Mouse (Mus musculus): ENCODE data around the gene Ccdc106.

DNA sequence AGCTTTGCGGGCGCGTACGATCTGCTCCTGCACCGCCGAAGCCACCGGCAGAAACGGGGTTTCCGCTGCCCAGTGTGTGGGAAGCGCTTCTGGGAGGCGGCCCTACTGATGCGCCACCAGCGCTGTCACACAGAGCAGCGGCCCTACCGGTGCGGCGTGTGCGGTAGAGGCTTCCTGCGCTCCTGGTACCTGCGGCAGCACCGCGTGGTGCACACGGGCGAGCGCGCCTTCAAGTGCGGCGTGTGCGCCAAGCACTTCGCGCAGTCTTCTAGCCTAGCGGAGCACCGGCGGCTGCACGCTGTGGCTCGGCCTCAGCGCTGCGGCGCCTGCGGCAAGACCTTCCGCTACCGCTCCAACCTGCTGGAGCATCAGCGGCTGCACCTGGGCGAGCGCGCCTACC lies 11.1 kb downstream of the Ccdc106 start:
- TF ChIP-seq CTCF (IDR thresholded peaks at IDR 0.05; ENCODE audit: insufficient read depth, low read depth, low read length) = no peak
- TF ChIP-seq POLR2A (IDR thresholded peaks at IDR 0.05; ENCODE audit: insufficient read depth, low read depth, low read length) = no peak
